Mouse (Mus musculus): ENCODE measurements around the gene Gpr119. TPM values are rescaled to one million over a fixed set of nuclear protein-coding genes. Genes with fewer than 3 reads are reported as not detected.

The Gpr119 gene
- polyA plus RNA-seq, 1 experiment from 2014 or later: not detected

GRCm38 (mm10) chrX:48623379-48624053, 50.8 kb downstream of the Gpr119 start, which contains the start of gene Slc25a14:
Slc25a14 (plus strand) TSS chrX:48623413.
- Histone ChIP-seq H3K4me1 (0 out of 2 replicates have a peak, but pooled peaks cover 3% of the 10 kb centered on the region), H3K4me2 (peak within 1 kb of the TSS; percentile 54), H3K27ac (peak within 1 kb of the TSS; percentile 89), H3K27me3 (replicated peaks) (no peaks in the 10 kb centered on the region), H3K9ac (peak within 1 kb of the TSS; percentile 61), H3K36me3 (replicated peaks) (no peaks in the 10 kb centered on the region), H3K4me3 (peak within 1 kb of the TSS; percentile 64), H3K9me3 (no peaks in the 10 kb centered on the region)
- 22% methylated on average over 38 of the region's 38 CpGs for WGBS
- peak; percentile 98 for ATAC-seq (replicated peaks)

GRCm38 (mm10) chrX:48623049-48623378, 51.3 kb downstream of the Gpr119 start:
- 21% methylated on average over 4 of the region's 4 CpGs for WGBS
- Histone ChIP-seq H3K4me1 (0 out of 2 replicates have a peak, but pooled peaks cover 3% of the 10 kb centered on the region), H3K9ac (peak overlapping the region; percentile 61), H3K27ac (peak overlapping the region; percentile 89), H3K36me3 (replicated peaks) (no peaks in the 10 kb centered on the region), H3K27me3 (replicated peaks) (no peaks in the 10 kb centered on the region), H3K4me2 (peak overlapping the region; percentile 54), H3K4me3 (peak overlapping the region; percentile 64), H3K9me3 (no peaks in the 10 kb centered on the region)
- ATAC-seq (replicated peaks): no peak

Small RNA genes within 50 kb of the gene (microRNA-seq; reads per million reads assigned to microRNA genes)
- gene Gm27828: not detected

Other genes with a start within 250 kb of the Gpr119 start
- 0.50 and 0.80 TPM in 2 replicates for gene Elf4, start 211.3 kb downstream of the Gpr119 start, polyA plus RNA-seq (2015; fragmentation: Nextera tagmentation; extraction: Ambion mirVana)
- 36.1 and 38.9 TPM in 2 replicates for gene Aifm1, start 160.9 kb downstream of the Gpr119 start, polyA plus RNA-seq (2015; fragmentation: Nextera tagmentation; extraction: Ambion mirVana)
- gene Rab33a, start 155.2 kb downstream of the Gpr119 start, polyA plus RNA-seq (2015; fragmentation: Nextera tagmentation; extraction: Ambion mirVana): 94.9 and 98.1 TPM in 2 replicates
- 9.2 and 9.3 TPM in 2 replicates for gene Zfp280c, start 80.0 kb downstream of the Gpr119 start, polyA plus RNA-seq (2015; fragmentation: Nextera tagmentation; extraction: Ambion mirVana)
- gene Slc25a14, start 51.1 kb downstream of the Gpr119 start, polyA plus RNA-seq (2015; fragmentation: Nextera tagmentation; extraction: Ambion mirVana): 42.0 and 43.4 TPM in 2 replicates
- gene Rbmx2, start 20.5 kb upstream of the Gpr119 start, polyA plus RNA-seq (2015; fragmentation: Nextera tagmentation; extraction: Ambion mirVana): 21.2 and 22.1 TPM in 2 replicates
- not detected in 2 replicates for gene Gm595, start 203.2 kb upstream of the Gpr119 start, polyA plus RNA-seq (2015; fragmentation: Nextera tagmentation; extraction: Ambion mirVana)